Mouse (Mus musculus): ENCODE results near the gene Naxe. TPM values are rescaled to one million over a fixed set of nuclear protein-coding genes. Genes with fewer than 3 reads are reported as not detected.

The Naxe gene
- polyA plus RNA-seq (2015; fragmentation: Nextera tagmentation; extraction: Ambion mirVana), result 137 and 155 TPM in 2 replicates

DNA sequence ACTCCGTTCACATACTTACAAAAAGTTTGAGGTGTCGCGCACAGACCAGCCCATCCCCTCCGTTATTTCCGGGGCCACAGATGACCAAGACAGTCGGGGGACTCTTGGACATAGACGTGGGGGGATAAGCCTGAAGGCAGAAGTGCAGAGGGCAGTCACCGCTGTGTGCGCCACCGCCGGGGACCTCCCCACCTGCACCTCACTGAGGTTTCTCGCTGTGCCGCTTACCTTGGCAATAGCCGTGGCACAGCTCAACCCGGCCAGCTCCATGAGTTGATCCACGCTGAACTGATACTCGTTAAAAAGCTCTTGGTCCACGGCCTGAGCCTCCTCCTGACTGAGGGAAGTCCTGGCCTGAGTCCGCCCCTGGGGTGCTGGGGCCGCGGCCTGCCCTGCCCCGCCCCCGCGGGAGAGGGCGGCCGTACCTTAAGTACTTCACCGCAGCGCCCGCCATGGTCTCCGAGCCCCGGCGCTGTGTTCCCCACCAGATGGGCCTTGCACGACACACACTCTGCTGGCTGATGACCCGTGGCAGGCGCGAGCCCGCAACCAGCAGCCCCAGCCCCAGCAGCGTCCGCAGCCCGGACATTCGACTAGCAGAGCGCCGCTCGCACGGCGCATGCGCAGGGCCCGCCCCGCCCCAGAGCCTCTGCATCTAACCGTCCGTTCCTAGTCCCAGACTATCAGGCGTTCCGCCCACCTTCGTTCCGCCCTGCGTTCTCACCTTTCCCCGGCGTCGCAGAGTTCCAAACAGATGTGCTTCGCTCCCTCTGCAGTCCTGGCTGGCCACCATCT is at the start of gene Naxe:
Naxe (minus strand) TSS at position 594 of the 795 bp plus-strand sequence.
- ATAC-seq (replicated peaks; ENCODE audit: insufficient number of reproducible peaks, insufficient read depth, low FRiP score, low read depth), result peak; percentile 91
- WGBS, result under 1% methylated on average over 60 of the region's 60 CpGs

DNA sequence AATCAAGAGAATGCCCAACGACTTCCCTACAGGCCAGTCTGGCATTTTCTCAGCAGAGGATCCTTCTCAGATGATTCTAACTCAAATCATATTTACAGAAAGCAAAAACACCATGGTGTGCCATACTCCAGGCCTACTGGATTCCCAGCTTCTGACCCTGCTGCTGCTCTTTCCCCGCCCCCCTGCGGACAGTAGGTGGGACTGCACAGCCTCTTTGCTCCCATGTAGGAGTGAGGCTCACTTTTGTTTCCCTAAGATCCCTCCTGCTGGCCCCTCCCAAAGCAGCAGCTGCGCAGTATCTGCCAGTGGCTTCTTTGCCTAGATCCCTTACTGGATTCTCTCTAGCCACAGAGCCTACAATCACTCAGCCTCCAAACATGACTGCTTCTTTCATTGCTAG is 47.8 kb upstream of the Naxe start:
- ATAC-seq (replicated peaks; ENCODE audit: insufficient number of reproducible peaks, insufficient read depth, low FRiP score, low read depth), result no peak
- 88% methylated on average over 4 of the region's 4 CpGs for WGBS
- Histone ChIP-seq H3K27ac (no peak overlapping the region), H3K9me3 (replicated peaks) (no peaks in the 10 kb centered on the region), H3K27me3 (no peaks in the 10 kb centered on the region), H3K36me3 (peaks cover 87% of the 10 kb centered on the region), H3K4me1 (replicated peaks) (no peaks in the 10 kb centered on the region), H3K9ac (no peak overlapping the region), H3K4me3 (no peak overlapping the region), H3K4me2 (no peak overlapping the region)

More for the DNA sequence above, at the start of gene Naxe:
- peaks cover 13% of the 10 kb centered on the region for H3K4me1 ChIP-seq (replicated peaks)
- H3K27ac ChIP-seq, result peak within 1 kb of the TSS; percentile 83
- H3K36me3 ChIP-seq, result peaks cover 24% of the 10 kb centered on the region
- H3K27me3 ChIP-seq, result no peaks in the 10 kb centered on the region
- H3K4me3 ChIP-seq, result peak within 1 kb of the TSS; percentile 88
- peak within 1 kb of the TSS; percentile 74 for H3K4me2 ChIP-seq
- H3K9ac ChIP-seq, result peak within 1 kb of the TSS; percentile 89
- H3K9me3 ChIP-seq (replicated peaks), result no peaks in the 10 kb centered on the region

DNA sequence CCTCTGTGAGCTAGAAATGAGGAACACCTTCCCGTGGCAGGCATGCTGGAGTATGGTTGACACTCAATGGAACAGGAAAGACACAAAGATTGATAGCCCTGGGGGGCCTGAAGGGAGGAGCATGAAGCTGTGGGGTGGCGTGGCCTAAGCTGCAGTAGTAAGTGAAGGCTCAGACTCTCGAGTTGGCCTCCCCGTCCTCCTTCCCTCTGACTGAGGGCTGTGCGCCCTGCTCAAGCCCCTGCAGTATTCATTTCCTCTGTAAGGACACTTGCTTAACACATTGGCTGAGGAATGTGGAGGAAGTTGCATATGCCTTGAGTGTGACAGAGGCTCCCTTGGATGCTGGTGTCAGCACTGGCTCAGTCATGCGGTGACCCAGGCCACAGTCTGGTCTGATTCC is 44.3 kb upstream of the Naxe start:
- Histone ChIP-seq H3K4me2 (no peak overlapping the region), H3K27ac (peak overlapping the region; percentile 43; the same call in 1 of the 2 replicates), H3K9ac (no peak overlapping the region), H3K4me3 (no peak overlapping the region), H3K27me3 (no peaks in the 10 kb centered on the region), H3K36me3 (peaks cover 89% of the 10 kb centered on the region), H3K9me3 (replicated peaks) (no peaks in the 10 kb centered on the region), H3K4me1 (replicated peaks) (no peaks in the 10 kb centered on the region)
- ATAC-seq (replicated peaks; ENCODE audit: insufficient number of reproducible peaks, insufficient read depth, low FRiP score, low read depth), result no peak
- 73% methylated on average over 6 of the region's 6 CpGs for WGBS

DNA sequence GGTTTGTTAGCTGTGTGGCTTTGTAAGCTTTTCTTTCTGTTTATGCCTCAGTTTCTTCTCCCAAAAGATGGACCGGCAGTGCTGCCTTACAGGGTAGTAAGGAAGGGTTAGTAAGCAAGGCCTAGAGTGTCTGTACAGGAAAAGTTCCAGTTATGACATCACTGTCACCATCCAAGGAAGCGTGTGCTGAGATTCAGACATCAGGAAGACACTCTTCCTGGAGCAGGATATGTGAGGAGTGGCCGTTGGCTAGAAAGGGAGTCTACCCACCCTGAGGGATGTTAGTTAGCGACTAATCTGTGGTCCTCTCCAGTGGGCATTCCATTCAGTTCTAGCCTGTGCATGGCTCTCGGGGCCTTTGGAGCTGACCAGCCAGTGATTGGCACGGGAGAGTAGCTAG is 43.9 kb upstream of the Naxe start:
- Histone ChIP-seq H3K27ac (peak overlapping the region; percentile 43; the same call in 1 of the 2 replicates), H3K4me1 (replicated peaks) (no peaks in the 10 kb centered on the region), H3K36me3 (peaks cover 89% of the 10 kb centered on the region), H3K4me2 (no peak overlapping the region), H3K9ac (no peak overlapping the region), H3K27me3 (no peaks in the 10 kb centered on the region), H3K9me3 (replicated peaks) (no peaks in the 10 kb centered on the region), H3K4me3 (no peak overlapping the region)
- no peak; the same call in 1 of the 2 replicates for ATAC-seq (replicated peaks; ENCODE audit: insufficient number of reproducible peaks, insufficient read depth, low FRiP score, low read depth)
- 71% methylated on average over 6 of the region's 6 CpGs for WGBS

DNA sequence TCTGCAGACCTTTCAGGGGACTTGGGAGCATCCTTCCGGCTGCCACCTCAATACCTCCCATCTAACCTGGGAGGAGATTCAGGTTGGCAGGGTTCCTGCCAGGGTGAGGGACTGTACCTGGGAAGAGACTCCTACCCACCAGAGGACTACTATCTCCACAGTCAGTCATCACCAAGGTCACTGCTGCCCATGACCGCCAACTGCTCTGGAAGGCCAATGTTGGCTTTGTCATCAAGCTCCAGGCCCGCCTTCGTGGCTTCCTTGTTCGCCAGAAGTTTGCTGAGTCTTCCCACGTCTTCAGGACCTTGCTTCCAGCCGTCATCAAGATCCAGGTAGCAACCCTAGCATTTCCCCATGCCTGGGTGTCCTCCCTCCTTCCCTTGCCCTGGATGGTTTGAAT is 43.4 kb upstream of the Naxe start:
- H3K27me3 ChIP-seq, result no peaks in the 10 kb centered on the region
- H3K9me3 ChIP-seq (replicated peaks), result no peaks in the 10 kb centered on the region
- H3K9ac ChIP-seq, result no peak overlapping the region
- no peak for ATAC-seq (replicated peaks; ENCODE audit: insufficient number of reproducible peaks, insufficient read depth, low FRiP score, low read depth)
- no peaks in the 10 kb centered on the region for H3K4me1 ChIP-seq (replicated peaks)
- H3K4me3 ChIP-seq, result no peak overlapping the region
- no peak overlapping the region for H3K27ac ChIP-seq
- H3K36me3 ChIP-seq, result peaks cover 89% of the 10 kb centered on the region
- WGBS, result 86% methylated on average over 7 of the region's 7 CpGs
- no peak overlapping the region for H3K4me2 ChIP-seq

DNA sequence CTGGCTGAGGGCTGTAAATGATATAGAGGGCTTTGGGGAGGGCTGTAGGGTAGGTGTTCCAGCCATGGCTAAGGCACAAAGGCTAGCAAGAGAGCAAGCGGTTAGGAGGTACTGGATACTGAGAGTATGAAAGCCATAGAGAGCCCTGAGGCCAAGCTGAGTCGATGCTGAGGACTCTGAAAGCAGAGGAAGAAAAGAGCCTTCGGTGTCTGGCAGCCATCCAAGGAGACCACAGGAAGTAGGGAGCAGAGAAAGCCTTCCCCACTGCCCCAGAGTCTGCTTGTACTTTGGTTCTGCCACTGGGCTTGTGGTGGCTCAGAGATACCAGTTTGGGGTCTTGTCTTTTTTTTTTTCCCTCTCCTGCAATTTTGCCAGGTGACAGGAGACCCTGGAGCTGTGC is 42.0 kb upstream of the Naxe start:
- no peaks in the 10 kb centered on the region for H3K4me1 ChIP-seq (replicated peaks)
- no peaks in the 10 kb centered on the region for H3K9me3 ChIP-seq (replicated peaks)
- 61% methylated on average over 3 of the region's 3 CpGs for WGBS
- peaks cover 88% of the 10 kb centered on the region for H3K36me3 ChIP-seq
- no peak for ATAC-seq (replicated peaks; ENCODE audit: insufficient number of reproducible peaks, insufficient read depth, low FRiP score, low read depth)
- no peak overlapping the region for H3K9ac ChIP-seq
- no peaks in the 10 kb centered on the region for H3K27me3 ChIP-seq
- no peak overlapping the region for H3K4me2 ChIP-seq
- H3K27ac ChIP-seq, result no peak overlapping the region
- H3K4me3 ChIP-seq, result no peak overlapping the region

DNA sequence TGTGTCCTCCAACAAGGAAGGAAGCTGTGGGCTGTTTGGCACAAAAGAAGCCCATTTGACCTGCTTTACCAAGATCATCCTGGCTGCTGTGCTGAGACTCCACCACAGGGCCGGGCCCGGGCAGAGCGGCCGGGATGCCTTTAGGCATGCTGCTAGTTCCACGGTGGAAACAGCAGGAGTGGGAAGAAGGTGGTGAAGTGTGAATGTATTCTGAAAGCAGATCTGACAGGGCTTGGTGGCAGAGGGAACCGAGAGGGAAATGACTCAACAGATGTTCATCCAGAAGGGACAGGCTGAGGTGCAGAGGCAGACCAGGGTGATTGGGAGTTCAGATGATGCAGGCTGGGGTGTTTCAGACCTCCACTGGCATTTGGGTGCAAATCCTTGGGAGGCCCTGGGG is 39.4 kb upstream of the Naxe start:
- no peak overlapping the region for H3K4me2 ChIP-seq
- peaks cover 89% of the 10 kb centered on the region for H3K36me3 ChIP-seq
- no peak for ATAC-seq (replicated peaks; ENCODE audit: insufficient number of reproducible peaks, insufficient read depth, low FRiP score, low read depth)

DNA sequence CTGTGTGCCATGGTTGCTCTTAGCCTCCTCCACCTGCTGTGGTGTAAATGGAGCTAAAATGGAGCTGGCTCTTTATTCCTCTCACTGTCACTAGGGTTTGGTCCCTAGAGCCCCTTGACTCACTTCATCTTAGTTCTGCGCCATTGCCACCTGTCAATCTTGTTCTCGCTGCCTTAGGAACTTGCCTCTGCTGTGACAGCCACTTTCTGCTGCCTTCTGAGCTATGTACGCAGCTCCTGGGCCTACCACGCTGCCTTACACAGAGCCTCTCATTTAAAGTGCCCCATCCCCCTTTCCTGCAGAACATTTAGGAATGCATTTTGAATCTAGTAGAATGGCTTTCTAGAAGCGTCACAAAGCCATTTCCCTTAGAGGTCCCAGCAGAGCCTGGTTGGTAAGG is 35.8 kb upstream of the Naxe start:
- Histone ChIP-seq H3K36me3 (peaks cover 94% of the 10 kb centered on the region), H3K9ac (no peak overlapping the region), H3K4me1 (replicated peaks) (no peaks in the 10 kb centered on the region), H3K9me3 (replicated peaks) (no peaks in the 10 kb centered on the region), H3K4me3 (no peak overlapping the region), H3K27ac (no peak overlapping the region), H3K4me2 (no peak overlapping the region), H3K27me3 (no peaks in the 10 kb centered on the region)
- ATAC-seq (replicated peaks; ENCODE audit: insufficient number of reproducible peaks, insufficient read depth, low FRiP score, low read depth), result no peak
- WGBS, result 78% methylated on average over 5 of the region's 5 CpGs

More for the DNA sequence above, 39.4 kb upstream of the Naxe start:
- no peak overlapping the region for H3K9ac ChIP-seq
- no peaks in the 10 kb centered on the region for H3K4me1 ChIP-seq (replicated peaks)
- H3K27ac ChIP-seq, result no peak overlapping the region
- no peak overlapping the region for H3K4me3 ChIP-seq
- H3K9me3 ChIP-seq (replicated peaks), result no peaks in the 10 kb centered on the region
- no peaks in the 10 kb centered on the region for H3K27me3 ChIP-seq
- WGBS, result 68% methylated on average over 6 of the region's 6 CpGs

DNA sequence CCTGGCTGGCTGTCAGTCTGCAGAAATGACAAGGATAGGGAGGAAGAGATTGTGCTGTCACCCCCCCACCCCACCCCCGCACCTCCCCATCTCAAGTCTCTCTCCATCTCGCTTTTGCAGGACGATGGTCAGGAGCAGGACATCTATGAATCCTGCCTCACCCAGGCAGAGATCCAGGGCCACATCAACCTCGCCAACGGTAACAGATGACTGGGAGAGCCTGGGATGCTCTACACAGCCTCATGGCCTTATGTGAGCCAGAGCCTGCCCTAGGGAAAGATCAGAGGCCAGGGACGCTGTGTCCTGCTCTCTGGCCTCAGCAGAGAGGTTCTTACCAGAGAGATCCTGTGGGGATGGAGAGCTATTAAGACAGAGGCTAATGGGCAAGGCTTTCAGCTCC is 32.3 kb upstream of the Naxe start:
- Histone ChIP-seq H3K9me3 (replicated peaks) (no peaks in the 10 kb centered on the region), H3K27ac (no peak overlapping the region), H3K9ac (no peak overlapping the region), H3K4me1 (replicated peaks) (no peaks in the 10 kb centered on the region), H3K27me3 (no peaks in the 10 kb centered on the region), H3K4me2 (no peak overlapping the region), H3K4me3 (no peak overlapping the region), H3K36me3 (peaks cover 86% of the 10 kb centered on the region)
- 91% methylated on average over 6 of the region's 6 CpGs for WGBS
- no peak for ATAC-seq (replicated peaks; ENCODE audit: insufficient number of reproducible peaks, insufficient read depth, low FRiP score, low read depth)

DNA sequence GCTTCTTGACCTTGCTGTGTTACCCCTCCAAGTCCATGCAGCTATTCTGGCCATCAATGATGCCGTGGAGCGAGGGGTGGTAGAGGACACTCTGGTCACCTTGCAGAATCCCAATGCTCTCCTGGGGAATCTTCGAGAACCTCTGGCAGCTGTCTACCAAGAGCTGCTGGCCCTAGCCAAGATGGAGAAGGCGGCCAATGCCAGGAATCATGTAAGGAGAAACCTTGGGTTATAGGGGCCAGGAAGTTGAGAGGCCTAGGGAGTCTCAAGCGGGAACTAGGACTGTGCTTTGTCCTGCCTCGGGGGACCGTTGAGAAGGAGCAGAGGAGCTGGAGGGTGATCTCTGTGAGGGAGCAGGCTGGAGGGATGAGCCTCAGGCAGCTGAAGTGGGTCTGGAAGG is 31.8 kb upstream of the Naxe start:
- Histone ChIP-seq H3K9me3 (replicated peaks) (no peaks in the 10 kb centered on the region), H3K27me3 (no peaks in the 10 kb centered on the region), H3K4me1 (replicated peaks) (no peaks in the 10 kb centered on the region), H3K36me3 (peaks cover 84% of the 10 kb centered on the region), H3K4me2 (no peak overlapping the region), H3K9ac (no peak overlapping the region), H3K27ac (no peak overlapping the region), H3K4me3 (no peak overlapping the region)
- no peak for ATAC-seq (replicated peaks; ENCODE audit: insufficient number of reproducible peaks, insufficient read depth, low FRiP score, low read depth)
- 94% methylated on average over 7 of the region's 7 CpGs for WGBS

DNA sequence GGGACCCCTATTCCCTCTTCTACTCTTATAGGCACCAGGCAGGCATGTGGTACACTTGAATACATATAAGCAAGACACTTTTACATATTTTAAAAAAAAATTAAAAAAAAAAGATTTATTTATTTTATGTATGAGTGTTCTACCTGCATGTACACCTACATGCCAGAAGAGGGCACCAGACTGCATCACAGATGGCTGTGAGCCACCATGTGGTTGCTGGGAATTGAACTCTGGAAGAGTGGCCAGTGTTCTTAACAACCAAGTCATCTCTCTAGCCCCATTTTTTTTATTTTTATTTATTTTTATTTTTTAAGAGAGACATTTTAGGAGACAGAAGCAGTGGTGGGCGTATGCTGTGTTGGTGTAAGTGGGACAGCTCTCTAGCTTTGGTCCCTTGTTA is 29.4 kb upstream of the Naxe start:
- H3K9ac ChIP-seq, result no peak overlapping the region
- peaks cover 10% of the 10 kb centered on the region for H3K4me1 ChIP-seq (replicated peaks)
- 91% methylated on average over 1 of the region's 1 CpGs for WGBS
- H3K9me3 ChIP-seq (replicated peaks), result no peaks in the 10 kb centered on the region
- no peak for ATAC-seq (replicated peaks; ENCODE audit: insufficient number of reproducible peaks, insufficient read depth, low FRiP score, low read depth)
- H3K27ac ChIP-seq, result no peak overlapping the region
- no peak overlapping the region for H3K4me2 ChIP-seq
- H3K27me3 ChIP-seq, result no peaks in the 10 kb centered on the region
- H3K4me3 ChIP-seq, result no peak overlapping the region
- H3K36me3 ChIP-seq, result peaks cover 71% of the 10 kb centered on the region

DNA sequence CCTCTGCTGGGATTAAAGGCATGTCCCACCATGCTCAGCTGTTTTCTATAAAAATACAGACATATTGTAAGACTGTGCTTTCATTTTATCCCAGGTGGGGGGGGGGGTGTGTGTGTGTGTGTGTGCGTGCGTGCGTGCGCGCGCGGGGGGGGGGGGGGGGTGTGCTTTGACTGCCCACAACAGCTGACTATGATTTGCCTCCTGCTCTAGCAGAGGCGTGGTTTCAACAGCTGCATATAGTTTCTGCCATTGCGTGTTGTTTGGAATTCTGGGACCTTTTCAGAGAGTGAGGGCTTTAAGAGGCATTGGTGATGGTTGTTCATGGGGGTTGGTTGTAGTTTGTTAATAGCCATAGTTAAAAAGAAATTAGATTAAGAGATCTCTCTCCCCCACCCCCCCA is 27.2 kb upstream of the Naxe start:
- no peak overlapping the region for H3K4me3 ChIP-seq
- no peak overlapping the region for H3K9ac ChIP-seq
- no peaks in the 10 kb centered on the region for H3K9me3 ChIP-seq (replicated peaks)
- no peak overlapping the region for H3K27ac ChIP-seq
- peaks cover 17% of the 10 kb centered on the region for H3K4me1 ChIP-seq (replicated peaks)
- H3K36me3 ChIP-seq, result peaks cover 49% of the 10 kb centered on the region
- ATAC-seq (replicated peaks; ENCODE audit: insufficient number of reproducible peaks, insufficient read depth, low FRiP score, low read depth), result no peak
- H3K4me2 ChIP-seq, result no peak overlapping the region
- 87% methylated on average over 3 of the region's 9 CpGs for WGBS
- no peaks in the 10 kb centered on the region for H3K27me3 ChIP-seq

Data from heart, embryonic 15.5 days (tissue).